Mouse (Mus musculus): ENCODE measurements around the gene Mtor. TPM values are rescaled to one million over a fixed set of nuclear protein-coding genes. Genes with fewer than 3 reads are reported as not detected.
A peak's percentile ranks its signal among the peaks of the same experiment; 100 is the strongest.

Mtor gene
- polyA plus RNA-seq, 1 experiment from 2014 or later: 19.3 TPM

DNA sequence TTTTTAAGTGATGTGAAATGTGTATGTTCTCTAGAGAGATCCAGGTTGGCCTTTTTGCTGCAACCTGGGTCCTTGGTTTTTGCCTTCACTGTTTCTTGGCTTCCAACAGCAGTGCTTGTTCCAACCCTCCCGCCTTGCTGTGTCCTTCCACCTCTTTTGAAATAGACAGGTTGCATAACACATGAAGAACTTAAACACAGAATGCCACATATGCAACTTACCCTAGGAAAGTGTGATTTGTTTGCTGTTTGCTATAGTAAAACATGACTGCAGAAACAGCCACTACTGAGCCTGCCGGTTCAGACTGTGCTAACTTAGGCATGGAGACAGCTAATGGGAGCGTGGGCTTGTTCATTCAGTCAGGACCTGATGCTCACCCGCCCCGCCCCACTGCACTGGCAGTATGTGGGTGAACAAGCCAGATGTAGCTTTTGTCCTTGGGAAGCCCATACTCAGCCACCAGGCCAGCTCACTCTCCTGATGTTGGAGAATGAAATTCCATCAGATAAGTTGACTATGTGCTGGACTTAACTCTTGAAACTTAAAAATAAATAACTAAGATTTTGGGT, 18.2 kb downstream of the Mtor start:
- 92% methylated on average over 5 of the region's 5 CpGs for WGBS
- no peak overlapping the region for H3K4me3 ChIP-seq (replicated peaks)
- H3K4me2 ChIP-seq: no peak overlapping the region
- ATAC-seq (ENCODE audit: insufficient number of reproducible peaks, insufficient read depth, low FRiP score, low TSS enrichment, low read depth): no peak
- no peak overlapping the region for H3K27ac ChIP-seq
- no peak overlapping the region for H3K9ac ChIP-seq (replicated peaks)
- H3K9me3 ChIP-seq: no peaks in the 10 kb centered on the region
- H3K36me3 ChIP-seq: peaks cover 98% of the 10 kb centered on the region
- H3K4me1 ChIP-seq (replicated peaks): peaks cover 8% of the 10 kb centered on the region
- H3K27me3 ChIP-seq: no peaks in the 10 kb centered on the region

DNA sequence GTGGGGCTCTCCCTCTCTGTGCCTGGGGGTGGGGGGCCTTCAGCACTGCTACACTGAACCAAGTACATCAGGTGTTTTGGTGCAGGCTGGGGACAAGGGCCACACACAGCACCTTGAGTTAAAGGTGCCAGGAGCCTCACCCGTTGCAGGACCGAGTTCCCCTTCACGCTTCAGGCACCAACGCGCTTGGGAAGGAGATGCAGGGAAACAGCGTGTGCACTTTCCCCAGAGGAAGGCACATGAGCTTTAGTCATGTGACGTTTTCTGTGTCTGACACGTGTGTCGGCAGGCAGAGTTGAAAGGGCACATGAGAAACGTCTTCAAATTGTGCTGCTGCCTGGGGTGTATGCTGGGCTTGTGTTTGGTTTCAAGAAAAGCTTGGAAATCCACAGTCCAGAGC, 20.0 kb downstream of the Mtor start:
- no peak for ATAC-seq (ENCODE audit: insufficient number of reproducible peaks, insufficient read depth, low FRiP score, low TSS enrichment, low read depth)
- Histone ChIP-seq H3K9me3 (no peaks in the 10 kb centered on the region), H3K4me1 (replicated peaks) (peaks cover 18% of the 10 kb centered on the region), H3K36me3 (peaks cover 98% of the 10 kb centered on the region), H3K27me3 (no peaks in the 10 kb centered on the region), H3K9ac (replicated peaks) (no peak overlapping the region), H3K4me2 (no peak overlapping the region), H3K27ac (no peak overlapping the region; the same call in 1 of the 2 replicates), H3K4me3 (replicated peaks) (no peak overlapping the region)
- WGBS: 87% methylated on average over 10 of the region's 10 CpGs

- 90% methylated on average over 11 of the region's 11 CpGs for WGBS
- Histone ChIP-seq H3K9ac (replicated peaks) (no peak overlapping the region), H3K27ac (0 out of 2 replicates have a peak overlapping the region, but pooled peaks have one; percentile 35), H3K36me3 (peaks cover 96% of the 10 kb centered on the region), H3K4me1 (replicated peaks) (peaks cover 18% of the 10 kb centered on the region), H3K4me2 (no peak overlapping the region), H3K27me3 (no peaks in the 10 kb centered on the region), H3K4me3 (replicated peaks) (no peak overlapping the region), H3K9me3 (no peaks in the 10 kb centered on the region)
- no peak for ATAC-seq (ENCODE audit: insufficient number of reproducible peaks, insufficient read depth, low FRiP score, low TSS enrichment, low read depth)
Observed at GRCm38 (mm10) chr4:148469487-148470252, 21.3 kb downstream of the Mtor start.

DNA sequence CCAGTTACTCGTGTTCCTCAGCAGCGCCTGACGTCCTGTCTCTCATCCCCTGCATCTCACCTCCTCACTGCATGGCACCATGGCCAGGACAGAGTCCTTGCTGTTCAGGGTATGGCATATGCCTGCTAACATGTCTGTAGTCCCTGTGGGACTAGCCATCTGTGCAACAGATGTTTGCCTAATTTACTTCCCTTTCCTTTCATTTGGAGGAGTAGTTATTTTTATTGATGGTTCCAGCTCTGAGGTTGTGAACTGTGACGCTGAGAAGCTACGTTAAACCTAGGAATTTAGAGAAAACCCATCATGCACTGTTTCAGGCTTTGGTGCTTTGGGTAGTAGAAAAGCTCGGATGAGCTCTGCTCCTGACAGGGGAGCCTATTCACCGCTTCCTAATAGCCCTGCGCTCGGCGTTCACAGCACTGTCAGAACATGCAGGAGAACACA, 23.0 kb downstream of the Mtor start:
- peak overlapping the region; percentile 85 for H3K27ac ChIP-seq
- H3K4me1 ChIP-seq (replicated peaks): peaks cover 18% of the 10 kb centered on the region
- H3K4me2 ChIP-seq: no peak overlapping the region
- H3K27me3 ChIP-seq: no peaks in the 10 kb centered on the region
- H3K36me3 ChIP-seq: peaks cover 96% of the 10 kb centered on the region
- H3K9ac ChIP-seq (replicated peaks): 0 out of 2 replicates have a peak overlapping the region, but pooled peaks have one; percentile 31
- 22% methylated on average over 10 of the region's 10 CpGs for WGBS
- no peak overlapping the region for H3K4me3 ChIP-seq (replicated peaks)
- no peaks in the 10 kb centered on the region for H3K9me3 ChIP-seq
- peak; percentile 82; the same call in 1 of the 2 replicates for ATAC-seq (ENCODE audit: insufficient number of reproducible peaks, insufficient read depth, low FRiP score, low TSS enrichment, low read depth)

GRCm38 (mm10) chr4:148472436-148473174, 24.2 kb downstream of the Mtor start:
- no peaks in the 10 kb centered on the region for H3K27me3 ChIP-seq
- WGBS: 90% methylated on average over 8 of the region's 8 CpGs
- no peak for ATAC-seq (ENCODE audit: insufficient number of reproducible peaks, insufficient read depth, low FRiP score, low TSS enrichment, low read depth)
- no peak overlapping the region for H3K4me3 ChIP-seq (replicated peaks)
- peak overlapping the region; percentile 85; the same call in 1 of the 2 replicates for H3K27ac ChIP-seq
- H3K9me3 ChIP-seq: no peaks in the 10 kb centered on the region
- H3K4me1 ChIP-seq (replicated peaks): peaks cover 18% of the 10 kb centered on the region
- H3K9ac ChIP-seq (replicated peaks): no peak overlapping the region
- peaks cover 95% of the 10 kb centered on the region for H3K36me3 ChIP-seq
- H3K4me2 ChIP-seq: no peak overlapping the region

- no peak overlapping the region for H3K9ac ChIP-seq (replicated peaks)
- no peak overlapping the region for H3K4me3 ChIP-seq (replicated peaks)
- no peak for ATAC-seq (ENCODE audit: insufficient number of reproducible peaks, insufficient read depth, low FRiP score, low TSS enrichment, low read depth)
- H3K4me2 ChIP-seq: no peak overlapping the region
- no peak overlapping the region for H3K27ac ChIP-seq
- peaks cover 18% of the 10 kb centered on the region for H3K4me1 ChIP-seq (replicated peaks)
- WGBS: 69% methylated on average over 5 of the region's 5 CpGs
- H3K27me3 ChIP-seq: no peaks in the 10 kb centered on the region
- no peaks in the 10 kb centered on the region for H3K9me3 ChIP-seq
- peaks cover 93% of the 10 kb centered on the region for H3K36me3 ChIP-seq
Observed at GRCm38 (mm10) chr4:148473496-148473895, 25.1 kb downstream of the Mtor start.

DNA sequence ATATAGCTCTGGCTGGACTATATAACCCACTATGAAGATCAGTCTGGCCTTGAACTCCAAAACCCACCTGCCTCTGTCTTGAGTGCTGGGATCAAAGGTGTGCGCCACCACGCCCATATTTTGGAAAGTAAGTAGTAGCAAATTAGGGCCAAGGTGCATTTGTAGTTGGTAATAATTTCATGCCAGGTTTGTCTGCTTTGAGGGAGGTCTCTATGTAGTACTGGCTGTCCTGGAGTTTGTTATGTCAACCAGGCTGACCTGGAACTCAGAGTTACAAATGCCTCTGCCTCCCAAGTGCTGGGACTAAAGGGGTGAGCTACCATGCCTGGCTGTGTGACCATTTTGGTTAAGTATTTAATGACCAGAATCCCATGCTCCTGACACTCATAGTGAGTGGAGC, 31.8 kb downstream of the Mtor start:
- peaks cover 96% of the 10 kb centered on the region for H3K36me3 ChIP-seq
- 96% methylated on average over 2 of the region's 2 CpGs for WGBS
- H3K27me3 ChIP-seq: no peaks in the 10 kb centered on the region
- no peak for ATAC-seq (ENCODE audit: insufficient number of reproducible peaks, insufficient read depth, low FRiP score, low TSS enrichment, low read depth)
- no peak overlapping the region for H3K27ac ChIP-seq
- no peak overlapping the region for H3K4me2 ChIP-seq
- no peaks in the 10 kb centered on the region for H3K4me1 ChIP-seq (replicated peaks)
- no peak overlapping the region for H3K9ac ChIP-seq (replicated peaks)
- H3K4me3 ChIP-seq (replicated peaks): no peak overlapping the region
- no peaks in the 10 kb centered on the region for H3K9me3 ChIP-seq

- Histone ChIP-seq H3K4me1 (replicated peaks) (peaks cover 9% of the 10 kb centered on the region; the same call in 1 of the 2 replicates), H3K27me3 (no peaks in the 10 kb centered on the region), H3K27ac (no peak overlapping the region), H3K4me2 (no peak overlapping the region), H3K4me3 (replicated peaks) (no peak overlapping the region), H3K9ac (replicated peaks) (no peak overlapping the region), H3K36me3 (peaks cover 96% of the 10 kb centered on the region), H3K9me3 (no peaks in the 10 kb centered on the region)
- no peak for ATAC-seq (ENCODE audit: insufficient number of reproducible peaks, insufficient read depth, low FRiP score, low TSS enrichment, low read depth)
- 80% methylated on average over 2 of the region's 2 CpGs for WGBS
Observed at GRCm38 (mm10) chr4:148481557-148482168, 33.3 kb downstream of the Mtor start.

- no peak for ATAC-seq (ENCODE audit: insufficient number of reproducible peaks, insufficient read depth, low FRiP score, low TSS enrichment, low read depth)
- Histone ChIP-seq H3K27ac (no peak overlapping the region), H3K4me2 (no peak overlapping the region), H3K4me3 (replicated peaks) (no peak overlapping the region), H3K4me1 (replicated peaks) (peaks cover 9% of the 10 kb centered on the region; the same call in 1 of the 2 replicates), H3K36me3 (peaks cover 96% of the 10 kb centered on the region), H3K9me3 (no peaks in the 10 kb centered on the region), H3K27me3 (no peaks in the 10 kb centered on the region), H3K9ac (replicated peaks) (no peak overlapping the region)
- WGBS: 95% methylated on average over 12 of the region's 12 CpGs
Observed at GRCm38 (mm10) chr4:148484511-148484910, 36.1 kb downstream of the Mtor start.

- Histone ChIP-seq H3K4me3 (replicated peaks) (no peak overlapping the region), H3K9me3 (no peaks in the 10 kb centered on the region), H3K9ac (replicated peaks) (no peak overlapping the region), H3K4me1 (replicated peaks) (peaks cover 9% of the 10 kb centered on the region; the same call in 1 of the 2 replicates), H3K27me3 (no peaks in the 10 kb centered on the region), H3K4me2 (no peak overlapping the region), H3K36me3 (peaks cover 96% of the 10 kb centered on the region), H3K27ac (no peak overlapping the region)
- no peak for ATAC-seq (ENCODE audit: insufficient number of reproducible peaks, insufficient read depth, low FRiP score, low TSS enrichment, low read depth)
- WGBS: 60% methylated on average over 2 of the region's 2 CpGs
Observed at GRCm38 (mm10) chr4:148487841-148488240, 39.4 kb downstream of the Mtor start.

DNA sequence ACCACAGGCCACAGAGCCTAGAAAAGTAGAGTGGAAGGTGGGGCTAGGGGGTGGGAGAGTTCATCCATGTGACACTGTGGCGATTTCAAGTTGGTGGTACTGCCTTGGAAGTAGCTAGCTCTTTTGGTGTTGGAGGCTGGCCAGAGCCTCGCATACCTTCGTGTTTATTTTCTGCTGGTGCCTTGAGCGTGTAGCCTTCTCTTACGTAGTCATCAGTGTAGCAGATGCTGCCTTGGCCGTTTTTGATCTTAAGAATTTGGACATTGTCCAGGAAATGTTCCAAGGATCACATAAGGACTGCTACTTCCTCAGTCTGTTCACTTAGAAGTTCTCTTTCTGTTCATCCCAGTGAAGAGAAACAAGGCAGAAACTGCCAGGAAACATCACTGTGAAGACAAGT, 42.1 kb downstream of the Mtor start:
- peaks cover 94% of the 10 kb centered on the region for H3K36me3 ChIP-seq

More for the DNA sequence above, 42.1 kb downstream of the Mtor start:
- no peak for ATAC-seq (ENCODE audit: insufficient number of reproducible peaks, insufficient read depth, low FRiP score, low TSS enrichment, low read depth)
- H3K27ac ChIP-seq: no peak overlapping the region
- WGBS: 83% methylated on average over 6 of the region's 6 CpGs
- H3K4me2 ChIP-seq: no peak overlapping the region
- no peaks in the 10 kb centered on the region for H3K27me3 ChIP-seq
- H3K4me1 ChIP-seq (replicated peaks): peaks cover 7% of the 10 kb centered on the region; the same call in 1 of the 2 replicates
- H3K9me3 ChIP-seq: no peaks in the 10 kb centered on the region
- H3K9ac ChIP-seq (replicated peaks): no peak overlapping the region
- no peak overlapping the region for H3K4me3 ChIP-seq (replicated peaks)

All from limb, embryonic 12.5 days (tissue).